Mouse (Mus musculus): ENCODE results near the gene Acsbg2. TPM values are rescaled to one million over a fixed set of nuclear protein-coding genes. Genes with fewer than 3 reads are reported as not detected.

The Acsbg2 gene
- polyA plus RNA-seq, 1 experiment from 2014 or later, result not detected

- Histone ChIP-seq H3K4me1 (ENCODE audit: control insufficient read depth, insufficient read depth, low read length) (0 out of 2 replicates have a peak, but pooled peaks cover 6% of the 10 kb centered on the region), H3K4me2 (replicated peaks; ENCODE audit: low read depth, low read length) (no peak overlapping the region), H3K27ac (ENCODE audit: low read depth, low read length) (no peak overlapping the region), H3K9me3 (ENCODE audit: control insufficient read depth, low read length) (no peaks in the 10 kb centered on the region), H3K9ac (ENCODE audit: low read depth, low read length) (no peak overlapping the region), H3K4me3 (ENCODE audit: low read length) (no peak overlapping the region), H3K36me3 (ENCODE audit: control insufficient read depth, insufficient read depth, low read length) (no peaks in the 10 kb centered on the region), H3K27me3 (ENCODE audit: control insufficient read depth, insufficient read depth, low read length) (no peaks in the 10 kb centered on the region)
- 80% methylated on average over 1 of the region's 1 CpGs for WGBS
- ATAC-seq (ENCODE audit: low FRiP score, low TSS enrichment), result no peak
These were observed 68.5 kb downstream of the Acsbg2 start for GRCm38 (mm10) chr17:56805784-56806183.

GRCm38 (mm10) chr17:56804952-56805351, 69.3 kb downstream of the Acsbg2 start:
- 76% methylated on average over 5 of the region's 5 CpGs for WGBS
- no peak overlapping the region for H3K4me2 ChIP-seq (replicated peaks; ENCODE audit: low read depth, low read length)

GRCm38 (mm10) chr17:56802065-56802464, 72.2 kb downstream of the Acsbg2 start:
- Histone ChIP-seq H3K27ac (ENCODE audit: low read depth, low read length) (no peak overlapping the region), H3K4me1 (ENCODE audit: control insufficient read depth, insufficient read depth, low read length) (no peaks in the 10 kb centered on the region), H3K27me3 (ENCODE audit: control insufficient read depth, insufficient read depth, low read length) (no peaks in the 10 kb centered on the region), H3K4me2 (replicated peaks; ENCODE audit: low read depth, low read length) (no peak overlapping the region), H3K9me3 (ENCODE audit: control insufficient read depth, low read length) (no peaks in the 10 kb centered on the region), H3K4me3 (ENCODE audit: low read length) (no peak overlapping the region), H3K36me3 (ENCODE audit: control insufficient read depth, insufficient read depth, low read length) (no peaks in the 10 kb centered on the region), H3K9ac (ENCODE audit: low read depth, low read length) (no peak overlapping the region)
- WGBS, result 80% methylated on average over 8 of the region's 8 CpGs
- no peak for ATAC-seq (ENCODE audit: low FRiP score, low TSS enrichment)

More at GRCm38 (mm10) chr17:56804952-56805351, 69.3 kb downstream of the Acsbg2 start:
- no peaks in the 10 kb centered on the region for H3K9me3 ChIP-seq (ENCODE audit: control insufficient read depth, low read length)
- no peaks in the 10 kb centered on the region for H3K4me1 ChIP-seq (ENCODE audit: control insufficient read depth, insufficient read depth, low read length)
- H3K27me3 ChIP-seq (ENCODE audit: control insufficient read depth, insufficient read depth, low read length), result no peaks in the 10 kb centered on the region
- no peak overlapping the region for H3K9ac ChIP-seq (ENCODE audit: low read depth, low read length)
- H3K4me3 ChIP-seq (ENCODE audit: low read length), result no peak overlapping the region
- H3K36me3 ChIP-seq (ENCODE audit: control insufficient read depth, insufficient read depth, low read length), result no peaks in the 10 kb centered on the region
- no peak overlapping the region for H3K27ac ChIP-seq (ENCODE audit: low read depth, low read length)
- ATAC-seq (ENCODE audit: low FRiP score, low TSS enrichment), result no peak

- Histone ChIP-seq H3K36me3 (ENCODE audit: control insufficient read depth, insufficient read depth, low read length) (no peaks in the 10 kb centered on the region), H3K4me2 (replicated peaks; ENCODE audit: low read depth, low read length) (no peak overlapping the region), H3K4me1 (ENCODE audit: control insufficient read depth, insufficient read depth, low read length) (no peaks in the 10 kb centered on the region), H3K27me3 (ENCODE audit: control insufficient read depth, insufficient read depth, low read length) (no peaks in the 10 kb centered on the region), H3K27ac (ENCODE audit: low read depth, low read length) (no peak overlapping the region), H3K9ac (ENCODE audit: low read depth, low read length) (no peak overlapping the region), H3K4me3 (ENCODE audit: low read length) (no peak overlapping the region), H3K9me3 (ENCODE audit: control insufficient read depth, low read length) (no peaks in the 10 kb centered on the region)
- no peak for ATAC-seq (ENCODE audit: low FRiP score, low TSS enrichment)
- WGBS, result 81% methylated on average over 3 of the region's 3 CpGs
These were observed 75.0 kb downstream of the Acsbg2 start for GRCm38 (mm10) chr17:56799276-56799675.

GRCm38 (mm10) chr17:56793614-56794319, 80.5 kb downstream of the Acsbg2 start:
- Histone ChIP-seq H3K27ac (ENCODE audit: low read depth, low read length) (no peak overlapping the region), H3K36me3 (ENCODE audit: control insufficient read depth, insufficient read depth, low read length) (no peaks in the 10 kb centered on the region), H3K27me3 (ENCODE audit: control insufficient read depth, insufficient read depth, low read length) (no peaks in the 10 kb centered on the region), H3K4me1 (ENCODE audit: control insufficient read depth, insufficient read depth, low read length) (no peaks in the 10 kb centered on the region), H3K4me3 (ENCODE audit: low read length) (no peak overlapping the region), H3K4me2 (replicated peaks; ENCODE audit: low read depth, low read length) (no peak overlapping the region), H3K9ac (ENCODE audit: low read depth, low read length) (no peak overlapping the region), H3K9me3 (ENCODE audit: control insufficient read depth, low read length) (no peaks in the 10 kb centered on the region)
- 77% methylated on average over 6 of the region's 6 CpGs for WGBS
- no peak for ATAC-seq (ENCODE audit: low FRiP score, low TSS enrichment)

Other genes starting within 250 kb of the Acsbg2 start
- 45.9 and 63.2 TPM in 2 replicates for gene Lonp1, start 247.6 kb downstream of the Acsbg2 start, polyA plus RNA-seq (2014; fragmentation: Nextera tagmentation; extraction: Ambion mirVana)
- gene Catsperd, start 246.3 kb downstream of the Acsbg2 start, polyA plus RNA-seq (2014; fragmentation: Nextera tagmentation; extraction: Ambion mirVana), result 1.2 and 1.3 TPM in 2 replicates
- gene Ranbp3, start 201.2 kb downstream of the Acsbg2 start, polyA plus RNA-seq (2014; fragmentation: Nextera tagmentation; extraction: Ambion mirVana), result 80.7 and 107 TPM in 2 replicates
- gene Ndufa11, start 156.7 kb downstream of the Acsbg2 start, polyA plus RNA-seq (2014; fragmentation: Nextera tagmentation; extraction: Ambion mirVana), result 447 and 572 TPM in 2 replicates
- 17.6 and 23.6 TPM in 2 replicates for gene Vmac, start 156.4 kb downstream of the Acsbg2 start, polyA plus RNA-seq (2014; fragmentation: Nextera tagmentation; extraction: Ambion mirVana)
- gene Nrtn, start 116.9 kb downstream of the Acsbg2 start, polyA plus RNA-seq (2014; fragmentation: Nextera tagmentation; extraction: Ambion mirVana), result 9.5 and 12.9 TPM in 2 replicates
- gene Dus3l, start 109.7 kb downstream of the Acsbg2 start, polyA plus RNA-seq (2014; fragmentation: Nextera tagmentation; extraction: Ambion mirVana), result 37.8 and 48.0 TPM in 2 replicates
- 1.7 and 2.3 TPM in 2 replicates for gene Prr22, start 104.2 kb downstream of the Acsbg2 start, polyA plus RNA-seq (2014; fragmentation: Nextera tagmentation; extraction: Ambion mirVana)
- gene Rfx2, start 43.4 kb downstream of the Acsbg2 start, polyA plus RNA-seq (2014; fragmentation: Nextera tagmentation; extraction: Ambion mirVana), result 2.3 and 3.9 TPM in 2 replicates
- 0.15 and 0.30 TPM in 2 replicates for gene 1700061G19Rik, start 1.0 kb upstream of the Acsbg2 start, polyA plus RNA-seq (2014; fragmentation: Nextera tagmentation; extraction: Ambion mirVana)
- 35.5 and 35.8 TPM in 2 replicates for gene Mllt1, start 61.0 kb upstream of the Acsbg2 start, polyA plus RNA-seq (2014; fragmentation: Nextera tagmentation; extraction: Ambion mirVana)
- gene Acer1, start 107.7 kb upstream of the Acsbg2 start, polyA plus RNA-seq (2014; fragmentation: Nextera tagmentation; extraction: Ambion mirVana), result not detected in 2 replicates
- gene Clpp, start 115.9 kb upstream of the Acsbg2 start, polyA plus RNA-seq (2014; fragmentation: Nextera tagmentation; extraction: Ambion mirVana), result 173 and 206 TPM in 2 replicates
- gene Alkbh7, start 122.9 kb upstream of the Acsbg2 start, polyA plus RNA-seq (2014; fragmentation: Nextera tagmentation; extraction: Ambion mirVana), result 54.8 and 55.8 TPM in 2 replicates
- 1.4 TPM in 1 of 2 replicates, not detected in the other for gene Pspn, start 125.6 kb upstream of the Acsbg2 start, polyA plus RNA-seq (2014; fragmentation: Nextera tagmentation; extraction: Ambion mirVana)
- gene Gtf2f1, start 136.8 kb upstream of the Acsbg2 start, polyA plus RNA-seq (2014; fragmentation: Nextera tagmentation; extraction: Ambion mirVana), result 65.1 and 65.6 TPM in 2 replicates
- 0.24 and 0.39 TPM in 2 replicates for gene Gm17949, start 137.0 kb upstream of the Acsbg2 start, polyA plus RNA-seq (2014; fragmentation: Nextera tagmentation; extraction: Ambion mirVana)
- 46.2 and 65.9 TPM in 2 replicates for gene Khsrp, start 157.1 kb upstream of the Acsbg2 start, polyA plus RNA-seq (2014; fragmentation: Nextera tagmentation; extraction: Ambion mirVana)
- gene Slc25a41, start 167.2 kb upstream of the Acsbg2 start, polyA plus RNA-seq (2014; fragmentation: Nextera tagmentation; extraction: Ambion mirVana), result 0.16 TPM in 1 of 2 replicates, not detected in the other
- gene Crb3, start 184.7 kb upstream of the Acsbg2 start, polyA plus RNA-seq (2014; fragmentation: Nextera tagmentation; extraction: Ambion mirVana), result 46.4 and 48.7 TPM in 2 replicates
- 12.9 and 13.2 TPM in 2 replicates for gene Slc25a23, start 185.4 kb upstream of the Acsbg2 start, polyA plus RNA-seq (2014; fragmentation: Nextera tagmentation; extraction: Ambion mirVana)
- gene Dennd1c, start 204.1 kb upstream of the Acsbg2 start, polyA plus RNA-seq (2014; fragmentation: Nextera tagmentation; extraction: Ambion mirVana), result 3.4 and 4.4 TPM in 2 replicates
- 23.3 and 23.8 TPM in 2 replicates for gene Tubb4a, start 213.3 kb upstream of the Acsbg2 start, polyA plus RNA-seq (2014; fragmentation: Nextera tagmentation; extraction: Ambion mirVana)
- gene Tnfsf9, start 230.9 kb upstream of the Acsbg2 start, polyA plus RNA-seq (2014; fragmentation: Nextera tagmentation; extraction: Ambion mirVana), result 9.8 and 10.1 TPM in 2 replicates